Comparison of ENCODE assay signal across 9 mouse cellular contexts in genomic region chr4:150825531-150825930, GRCm38 (mm10). TPM values are rescaled to one million over a fixed set of nuclear protein-coding genes. Genes with fewer than 3 reads are reported as not detected.
A peak's percentile ranks its signal among the peaks of the same experiment; 100 is the strongest.
DNase-seq lines count a peak whose midpoint lies in the region; ATAC-seq and TF ChIP-seq lines count a peak whose summit lies in the region.
"Had no signal": no experiment of that assay in that cellular context is flagged by ENCODE, and none has a peak within 500 bp of the region (broad histone marks: within the 10 kb centered on the region; RNA-seq: fewer than 3 reads in every experiment).

No protein-coding gene starts in this region.

- H3K27ac ChIP-seq in neural tube, embryonic 11.5 days (ENCODE audit: low read depth, low read length) = peak overlapping the region; percentile 41; the same call in 1 of the 2 replicates
- H3K27ac ChIP-seq in intestine, embryonic 16.5 days (ENCODE audit: low read length) = peak overlapping the region; percentile 90
- no peak overlapping the region for H3K27ac ChIP-seq in limb, embryonic 14.5 days (replicated peaks; ENCODE audit: low read depth, low read length)

- WGBS in neural tube, embryonic 11.5 days = 16% methylated on average over 7 of the region's 7 CpGs
- 27% methylated on average over 7 of the region's 7 CpGs for WGBS in intestine, embryonic 16.5 days
- WGBS in limb, embryonic 14.5 days = 27% methylated on average over 7 of the region's 7 CpGs

- 0 out of 2 replicates have a peak overlapping the region, but pooled peaks have one; percentile 8 for H3K9ac ChIP-seq in neural tube, embryonic 11.5 days (ENCODE audit: low read length)
- peak overlapping the region; percentile 54 for H3K9ac ChIP-seq in intestine, embryonic 16.5 days (ENCODE audit: low read depth, low read length)
- no peak overlapping the region for H3K9ac ChIP-seq in limb, embryonic 14.5 days (ENCODE audit: low read depth, low read length, severe bottlenecking)

- H3K9me3 ChIP-seq in neural tube, embryonic 11.5 days (ENCODE audit: control insufficient read depth, low read length) = no peaks in the 10 kb centered on the region
- H3K9me3 ChIP-seq in intestine, embryonic 16.5 days (ENCODE audit: control insufficient read depth, low read length) = no peaks in the 10 kb centered on the region
- H3K9me3 ChIP-seq in limb, embryonic 14.5 days (ENCODE audit: control insufficient read depth, low read length) = no peaks in the 10 kb centered on the region
- H3K9me3 ChIP-seq: megakaryocyte, embryonic 14.5 days had no signal

- H3K4me3 ChIP-seq in neural tube, embryonic 11.5 days (ENCODE audit: low read depth, low read length) = no peak overlapping the region
- H3K4me3 ChIP-seq in intestine, embryonic 16.5 days (ENCODE audit: low read length) = no peak overlapping the region
- no peak overlapping the region for H3K4me3 ChIP-seq in limb, embryonic 14.5 days (replicated peaks; ENCODE audit: low read length)
- H3K4me3 ChIP-seq: megakaryocyte, embryonic 14.5 days had no signal

- no peak for DNase-seq in neural tube, embryonic 11.5 days (ENCODE audit: low spot score)
- no peak for DNase-seq in neural tube, embryonic 10.5 days (ENCODE audit: extremely low spot score, low spot score)
- peak; percentile 44 for DNase-seq in limb, embryonic 14.5 days (ENCODE audit: low spot score)
- peak; percentile 44 for DNase-seq in urinary bladder, postnatal 25 days (ENCODE audit: low spot score)
- DNase-seq in frontal cortex, postnatal 10 days (ENCODE audit: low spot score in 2 of 2) = no peak
- DNase-seq in frontal cortex, postnatal 25 days (ENCODE audit: low spot score in 2 of 2) = no peak
- no peak for DNase-seq in thymus, adult 18-20 months

- no peak overlapping the region for H3K4me2 ChIP-seq in neural tube, embryonic 11.5 days (ENCODE audit: low read depth)
- H3K4me2 ChIP-seq in intestine, embryonic 16.5 days (ENCODE audit: low read depth, low read length) = peak overlapping the region; percentile 11
- no peak overlapping the region for H3K4me2 ChIP-seq in limb, embryonic 14.5 days (replicated peaks; ENCODE audit: low read depth, low read length, severe bottlenecking)

- no peak for TF ChIP-seq POLR2A in limb, embryonic 14.5 days (IDR thresholded peaks at IDR 0.05; ENCODE audit: borderline replicate concordance, extremely low read depth, insufficient read depth, insufficient read length)

- no peaks in the 10 kb centered on the region for H3K27me3 ChIP-seq in neural tube, embryonic 11.5 days (ENCODE audit: control insufficient read depth, insufficient read depth, low read length)
- no peaks in the 10 kb centered on the region for H3K27me3 ChIP-seq in intestine, embryonic 16.5 days (replicated peaks; ENCODE audit: control insufficient read depth, insufficient read depth, low read length)
- no peaks in the 10 kb centered on the region for H3K27me3 ChIP-seq in limb, embryonic 14.5 days (ENCODE audit: control insufficient read depth, insufficient read depth, low read length)

- ATAC-seq in neural tube, embryonic 11.5 days (ENCODE audit: insufficient read depth, low FRiP score, low TSS enrichment) = no peak
- ATAC-seq in intestine, embryonic 16.5 days = peak; percentile 87
- no peak for ATAC-seq in limb, embryonic 14.5 days (ENCODE audit: low FRiP score, low read depth)

- peaks cover 12% of the 10 kb centered on the region; the same call in 1 of the 2 replicates for H3K4me1 ChIP-seq in neural tube, embryonic 11.5 days (ENCODE audit: control insufficient read depth, insufficient read depth, low read length)
- H3K4me1 ChIP-seq in intestine, embryonic 16.5 days (ENCODE audit: control insufficient read depth, insufficient read depth, low read length) = peaks cover 45% of the 10 kb centered on the region
- H3K4me1 ChIP-seq in limb, embryonic 14.5 days (ENCODE audit: control insufficient read depth, insufficient read depth, low read length) = peaks cover 26% of the 10 kb centered on the region

- no peaks in the 10 kb centered on the region for H3K36me3 ChIP-seq in neural tube, embryonic 11.5 days (ENCODE audit: control insufficient read depth, insufficient read depth, low read length)
- H3K36me3 ChIP-seq in intestine, embryonic 16.5 days (ENCODE audit: control insufficient read depth, insufficient read depth, low read length) = no peaks in the 10 kb centered on the region
- no peaks in the 10 kb centered on the region for H3K36me3 ChIP-seq in limb, embryonic 14.5 days (ENCODE audit: control insufficient read depth, insufficient read depth, low read length)

RNA-seq across cellular contexts. Expression of gene Errfi1, which starts 28.2 kb away (rescaled TPM):
- 62.4 and 63.7 TPM in 2 replicates for polyA plus RNA-seq in neural tube, embryonic 11.5 days (2014; fragmentation: Nextera tagmentation; extraction: Ambion mirVana)
- 28.0 and 28.2 TPM in 2 replicates for polyA plus RNA-seq in intestine, embryonic 16.5 days (2015; fragmentation: Nextera tagmentation; extraction: Ambion mirVana)
- polyA plus RNA-seq in limb, embryonic 14.5 days (2012; rRNA removed) = 20.2 and 22.3 TPM in 2 replicates
- polyA plus RNA-seq in limb, embryonic 14.5 days (2014; fragmentation: Nextera tagmentation; extraction: Ambion mirVana) = 23.9 and 27.2 TPM in 2 replicates

Comparison
In these comparisons a context has a peak if more than half of its experiments do, and no peak if none do; other contexts are left out.
1. DNase-seq: peak in limb, embryonic 14.5 days (single experiment) and urinary bladder, postnatal 25 days (single experiment); none in neural tube, embryonic 11.5 days (single experiment), neural tube, embryonic 10.5 days (single experiment), frontal cortex, postnatal 10 days (0 of 2), frontal cortex, postnatal 25 days (0 of 2) and thymus, adult 18-20 months (0 of 2).